Mouse (Mus musculus) olfactory bulb, adult 2 months (tissue): ENCODE results near the gene Olfr247.

Source experiments
- CTCF ChIP-seq: fragments of 200-500 bp; IDR thresholded peaks from 2 replicates; pipeline ENCODE4 v1.5.1; 2012; ENCODE audit warnings: low read depth, mild to moderate bottlenecking, low read length, moderate library complexity; ENCODE audit not compliant: insufficient read depth
- POLR2A ChIP-seq: fragments of 200-500 bp; IDR thresholded peaks from 2 replicates; pipeline ENCODE4 v1.6.1; 2012; ENCODE audit warnings: mild to moderate bottlenecking, low read depth, low read length, moderate library complexity; ENCODE audit not compliant: insufficient read depth

- no peak for TF ChIP-seq CTCF
- TF ChIP-seq POLR2A, result no peak
Measured at GRCm38 (mm10) chr10:129949000-129949399, 26.9 kb downstream of the Olfr247 start, which contains the start of gene Olfr818.
